Mouse (Mus musculus) right cerebral cortex, postnatal 14 days (tissue): ENCODE data around the gene Acot12.
"Not testable (repeated sequence)": the region's sequence is repeated elsewhere in the genome, so short reads cannot be mapped to it uniquely, and the experiment has no call there.

Source experiments
- DNase-seq: peaks from one replicate; pipeline ENCODE4 v3.0.0; 2022

Gene Acot12

GRCm38 (mm10) chr13:91760302-91761050 is 19.2 kb downstream of the Acot12 start:
- no peak for DNase-seq

- DNase-seq = no peak
Observed at GRCm38 (mm10) chr13:91761654-91762445, 20.5 kb downstream of the Acot12 start.

- DNase-seq = not testable (repeated sequence)
Observed at GRCm38 (mm10) chr13:91763654-91764053, 22.3 kb downstream of the Acot12 start.

GRCm38 (mm10) chr13:91765627-91766026 is 24.3 kb downstream of the Acot12 start:
- DNase-seq = no peak

GRCm38 (mm10) chr13:91768683-91769651 is 27.7 kb downstream of the Acot12 start:
- DNase-seq = no peak

- no peak for DNase-seq
Observed at GRCm38 (mm10) chr13:91778092-91778491, 36.8 kb downstream of the Acot12 start.

GRCm38 (mm10) chr13:91779892-91780291 is 38.6 kb downstream of the Acot12 start:
- no peak for DNase-seq

GRCm38 (mm10) chr13:91792035-91792434 is 50.7 kb downstream of the Acot12 start:
- DNase-seq = no peak

- DNase-seq = no peak
Observed at GRCm38 (mm10) chr13:91794926-91795436, 53.7 kb downstream of the Acot12 start.

- DNase-seq = no peak
Observed at GRCm38 (mm10) chr13:91795593-91795992, 54.3 kb downstream of the Acot12 start.

- no peak for DNase-seq
Observed at GRCm38 (mm10) chr13:91796003-91796402, 54.7 kb downstream of the Acot12 start.

GRCm38 (mm10) chr13:91796916-91797315 is 55.6 kb downstream of the Acot12 start:
- DNase-seq = no peak

GRCm38 (mm10) chr13:91797442-91797841 is 56.1 kb downstream of the Acot12 start:
- DNase-seq = no peak

- DNase-seq = no peak
Observed at GRCm38 (mm10) chr13:91801726-91802125, 60.4 kb downstream of the Acot12 start.

- peak; percentile 87 for DNase-seq
Observed at GRCm38 (mm10) chr13:91807155-91807839, 66.0 kb downstream of the Acot12 start, which contains the start of gene Zcchc9. Zcchc9 (minus strand) TSS chr13:91807705.

GRCm38 (mm10) chr13:91807874-91808575 is 66.7 kb downstream of the Acot12 start:
- no peak for DNase-seq

GRCm38 (mm10) chr13:91809476-91809875 is 68.2 kb downstream of the Acot12 start:
- no peak for DNase-seq

GRCm38 (mm10) chr13:91814670-91815069 is 73.4 kb downstream of the Acot12 start:
- no peak for DNase-seq

- no peak for DNase-seq
Observed at GRCm38 (mm10) chr13:91823735-91824134, 82.4 kb downstream of the Acot12 start.

GRCm38 (mm10) chr13:91824845-91825550 is 83.7 kb downstream of the Acot12 start:
- no peak for DNase-seq

- no peak for DNase-seq
Observed at GRCm38 (mm10) chr13:91826066-91826465, 84.8 kb downstream of the Acot12 start.
